Mouse (Mus musculus): ENCODE measurements at regions not wholly inside any gene's neighbourhood (a gene's known extent, or its start where the extent isn't known, plus 50 kb on each side); places are given as distances from the start of the nearest gene placed in this dataset.

GRCm38 (mm10) chr13:35500891-35501290, 158.7 kb upstream of the Cdyl start:
- TF ChIP-seq POLR2A (IDR thresholded peaks at IDR 0.05; ENCODE audit: control insufficient read depth, extremely low read depth, insufficient read depth, low read length, poor library complexity) (no peak), CTCF (IDR thresholded peaks at IDR 0.05; ENCODE audit: borderline replicate concordance, control insufficient read depth, extremely low read depth, insufficient read depth, low read length, poor library complexity) (no peak)

Data from thymus, adult 2 months (tissue).